Mouse (Mus musculus) neural tube, embryonic 11.5 days (tissue): ENCODE measurements around the gene Gm20604. TPM values are rescaled to one million over a fixed set of nuclear protein-coding genes. Genes with fewer than 3 reads are reported as not detected.

Experiments used
- ATAC-seq: fragments of 200-750 bp; cut with Nextera tagmentation; 2 replicates; pipeline ENCODE4 v1.8.0; 2017; ENCODE audit warnings: moderate number of reproducible peaks, mild to moderate bottlenecking, moderate TSS enrichment, moderate library complexity; ENCODE audit not compliant: insufficient read depth, low FRiP score, low TSS enrichment
- DNase-seq: peaks from one replicate; pipeline ENCODE4 v3.0.0-alpha.2; 2015; ENCODE audit warnings: low spot score
- H3K27ac ChIP-seq: fragments of 300-500 bp; sonication (generic); 2 replicates; pipeline ENCODE4 v1.5.1; 2014; ENCODE audit warnings: low read depth, mild to moderate bottlenecking, low read length
- H3K27me3 ChIP-seq: fragments of 300-500 bp; sonication (generic); 2 replicates; pipeline ENCODE4 v1.6.1; 2014; ENCODE audit warnings: mild to moderate bottlenecking, low read length, mixed read lengths; ENCODE audit not compliant: control insufficient read depth, insufficient read depth
- H3K36me3 ChIP-seq: fragments of 300-500 bp; sonication (generic); 2 replicates; pipeline ENCODE4 v1.6.1; 2014; ENCODE audit warnings: mild to moderate bottlenecking, low read length, moderate library complexity, mixed read lengths; ENCODE audit not compliant: control insufficient read depth, insufficient read depth
- H3K4me1 ChIP-seq: fragments of 300-500 bp; sonication (generic); 2 replicates; pipeline ENCODE4 v1.6.1; 2014; ENCODE audit warnings: low read length, mixed read lengths; ENCODE audit not compliant: control insufficient read depth, insufficient read depth
- H3K4me2 ChIP-seq: fragments of 300-500 bp; sonication (generic); 2 replicates; pipeline ENCODE4 v1.6.1; 2014; ENCODE audit warnings: low read depth, mild to moderate bottlenecking, moderate library complexity
- H3K4me3 ChIP-seq: fragments of 300-500 bp; sonication (generic); 2 replicates; pipeline ENCODE4 v1.5.1; 2014; ENCODE audit warnings: low read depth, low read length
- H3K9ac ChIP-seq: fragments of 300-500 bp; sonication (generic); 2 replicates; pipeline ENCODE4 v1.6.1; 2014; ENCODE audit warnings: mild to moderate bottlenecking, low read length
- H3K9me3 ChIP-seq: fragments of 300-500 bp; sonication (generic); 2 replicates; pipeline ENCODE4 v1.6.1; 2016; ENCODE audit warnings: low read length; ENCODE audit not compliant: control insufficient read depth
- WGBS: fragments of 180-500 bp; shearing (Covaris S2); extraction: QIAGEN DNeasy Blood & Tissue Kit; methylation state at CpG from one replicate; pipeline ENCODE4 v1.1.7; 2014; 5-methylcytosine and 5-hydroxymethylcytosine counted together
- polyA plus RNA-seq: library from polyadenylated mRNA; unstranded; fragments of >200 nt; fragmentation: Nextera tagmentation; extraction: Ambion mirVana; gene quantifications from 2 replicates; pipeline ENCODE4 v1.2.1, GENCODE M21; 2014

Gm20604 gene
- 32.8 and 33.4 TPM in 2 replicates for polyA plus RNA-seq

DNA sequence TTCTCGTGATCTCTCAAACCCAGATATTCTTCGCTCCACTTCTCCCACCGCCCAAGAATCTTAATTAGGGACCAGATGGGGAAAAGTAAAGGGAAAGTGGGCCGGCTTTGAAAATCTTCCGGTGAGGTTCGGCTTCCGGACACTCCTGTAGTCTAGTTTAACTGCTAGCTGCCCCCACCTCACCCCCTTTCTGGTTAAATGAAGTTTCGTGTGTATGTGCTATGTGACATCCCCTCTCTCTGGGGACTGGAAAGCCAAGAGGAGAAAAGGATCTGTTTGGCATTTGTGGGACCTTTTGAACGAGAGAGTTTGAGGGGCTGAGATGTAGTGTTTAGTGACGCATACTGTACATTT lies at the start of gene Gm20604:
TSS of gene Gm20604 (minus strand) at position 270 of the 354 bp plus-strand sequence.
- H3K9me3 ChIP-seq: no peaks in the 10 kb centered on the region
- 1% methylated on average over 10 of the region's 10 CpGs for WGBS
- peak within 1 kb of the TSS; percentile 76 for H3K9ac ChIP-seq
- peaks cover 3% of the 10 kb centered on the region for H3K4me1 ChIP-seq
- peak within 1 kb of the TSS; percentile 66 for H3K27ac ChIP-seq
- H3K27me3 ChIP-seq: no peaks in the 10 kb centered on the region
- H3K4me3 ChIP-seq: peak within 1 kb of the TSS; percentile 67
- H3K4me2 ChIP-seq: peak within 1 kb of the TSS; percentile 84
- no peak for DNase-seq
- no peaks in the 10 kb centered on the region for H3K36me3 ChIP-seq
- no peak for ATAC-seq

DNA sequence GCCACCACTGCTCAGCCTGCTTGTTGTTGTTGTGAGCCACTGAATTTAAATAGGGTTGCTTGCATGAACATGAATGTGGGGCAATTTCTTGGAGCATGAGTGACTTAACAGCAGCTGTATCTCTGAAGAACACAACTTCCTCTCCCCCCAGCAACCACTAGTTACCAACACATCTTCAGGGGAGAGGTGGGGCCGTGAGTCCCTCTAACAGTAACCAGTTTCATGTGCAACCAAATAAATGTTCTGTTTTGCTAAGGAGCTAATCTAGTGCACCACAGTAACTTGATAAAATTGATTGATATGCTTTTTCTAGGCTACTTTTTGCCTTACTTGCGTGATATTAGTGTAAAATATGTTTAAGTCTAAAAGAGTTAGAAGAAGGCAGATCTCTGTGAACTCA lies 41.1 kb upstream of the Gm20604 start:
- Histone ChIP-seq H3K9me3 (no peaks in the 10 kb centered on the region), H3K36me3 (no peaks in the 10 kb centered on the region), H3K27me3 (no peaks in the 10 kb centered on the region), H3K4me3 (no peak overlapping the region), H3K4me1 (no peaks in the 10 kb centered on the region), H3K27ac (no peak overlapping the region), H3K4me2 (no peak overlapping the region), H3K9ac (no peak overlapping the region)
- DNase-seq (no peak), ATAC-seq (no peak)
- WGBS: 93% methylated on average over 2 of the region's 2 CpGs

DNA sequence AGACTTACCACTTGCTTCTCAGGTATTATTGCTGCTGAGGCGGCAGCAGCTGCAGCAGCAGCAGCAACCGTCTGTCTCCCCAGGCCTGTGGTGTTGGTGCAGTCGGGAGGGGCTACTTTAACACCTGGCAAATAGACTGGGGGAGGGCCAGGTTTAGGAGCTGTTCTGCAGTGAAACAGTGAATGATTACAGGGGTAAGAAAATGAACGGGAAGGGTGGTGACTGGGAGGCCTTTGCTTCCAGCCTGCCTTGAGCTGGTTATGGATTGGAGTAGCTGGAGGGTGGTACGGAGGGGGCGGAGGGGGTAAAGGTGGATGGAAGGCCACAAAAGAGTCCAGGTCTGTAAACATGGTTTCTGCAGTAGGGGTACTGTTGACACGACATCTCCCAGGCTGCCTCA lies 29.5 kb upstream of the Gm20604 start:
- Histone ChIP-seq H3K9ac (no peak overlapping the region), H3K9me3 (no peaks in the 10 kb centered on the region), H3K4me3 (no peak overlapping the region), H3K27me3 (no peaks in the 10 kb centered on the region), H3K27ac (no peak overlapping the region), H3K4me2 (no peak overlapping the region), H3K36me3 (peaks cover 9% of the 10 kb centered on the region), H3K4me1 (no peaks in the 10 kb centered on the region)
- no peak for DNase-seq
- ATAC-seq: no peak
- WGBS: 84% methylated on average over 7 of the region's 7 CpGs

DNA sequence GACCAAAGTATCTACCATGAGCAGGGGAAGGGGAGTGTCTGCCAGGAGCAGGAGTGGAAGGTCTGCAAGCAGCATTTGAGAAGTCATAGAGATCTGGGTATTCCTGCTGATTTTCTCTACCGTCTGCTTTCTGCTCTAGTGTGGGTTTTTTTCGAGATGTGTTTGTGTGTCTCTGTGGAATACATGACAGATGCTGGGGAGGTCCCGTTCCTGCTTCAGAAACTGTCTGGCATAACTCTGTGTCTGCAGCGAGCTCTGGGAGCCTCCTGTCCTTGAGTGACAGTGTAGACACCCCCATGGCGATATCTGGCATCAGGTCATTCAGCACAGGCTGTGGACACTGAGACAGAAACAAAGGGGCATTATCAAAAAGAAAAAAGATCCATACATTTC lies 27.1 kb upstream of the Gm20604 start:
- DNase-seq (no peak), ATAC-seq (no peak)
- WGBS: 85% methylated on average over 5 of the region's 5 CpGs
- Histone ChIP-seq H3K4me2 (no peak overlapping the region), H3K4me1 (no peaks in the 10 kb centered on the region), H3K27ac (no peak overlapping the region), H3K9me3 (no peaks in the 10 kb centered on the region), H3K36me3 (peaks cover 7% of the 10 kb centered on the region), H3K27me3 (no peaks in the 10 kb centered on the region), H3K9ac (no peak overlapping the region), H3K4me3 (no peak overlapping the region)

DNA sequence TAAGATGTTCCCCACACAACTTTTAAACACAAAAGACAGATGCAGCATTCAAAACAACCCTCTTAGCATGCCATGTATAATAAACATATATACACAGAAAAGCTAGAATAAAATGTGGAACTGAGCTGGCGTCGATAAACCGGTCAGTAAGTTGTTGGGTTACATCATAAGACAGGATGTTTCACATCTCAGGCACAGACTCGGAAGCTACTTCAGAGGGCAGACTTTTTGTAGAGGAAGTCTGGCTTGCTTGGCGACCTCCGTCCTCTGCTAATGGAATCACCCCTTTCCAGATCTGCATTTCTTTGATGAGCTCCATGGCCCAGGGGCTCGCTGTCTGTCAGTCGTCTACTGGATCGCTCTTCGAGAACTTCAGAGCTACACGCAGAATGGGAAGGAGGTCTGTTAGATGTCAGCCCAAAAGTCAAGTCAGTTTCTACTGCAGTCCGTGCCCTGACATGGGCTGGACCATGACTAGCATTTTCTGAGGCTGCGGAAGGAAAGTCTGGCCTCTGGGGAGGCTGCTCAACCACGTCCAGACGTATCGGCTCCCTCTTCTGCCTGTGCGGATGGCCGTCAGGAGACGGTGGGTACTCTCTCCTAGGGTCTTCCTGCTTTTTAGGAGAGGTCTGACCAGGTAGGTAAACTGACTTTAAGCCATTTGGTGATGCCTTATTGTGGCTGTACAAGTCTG lies 26.6 kb upstream of the Gm20604 start:
- Histone ChIP-seq H3K27me3 (no peaks in the 10 kb centered on the region), H3K9me3 (no peaks in the 10 kb centered on the region), H3K4me1 (no peaks in the 10 kb centered on the region), H3K4me3 (no peak overlapping the region), H3K36me3 (peaks cover 4% of the 10 kb centered on the region), H3K27ac (no peak overlapping the region), H3K9ac (no peak overlapping the region), H3K4me2 (no peak overlapping the region)
- 90% methylated on average over 19 of the region's 19 CpGs for WGBS
- no peak for ATAC-seq
- DNase-seq: no peak

DNA sequence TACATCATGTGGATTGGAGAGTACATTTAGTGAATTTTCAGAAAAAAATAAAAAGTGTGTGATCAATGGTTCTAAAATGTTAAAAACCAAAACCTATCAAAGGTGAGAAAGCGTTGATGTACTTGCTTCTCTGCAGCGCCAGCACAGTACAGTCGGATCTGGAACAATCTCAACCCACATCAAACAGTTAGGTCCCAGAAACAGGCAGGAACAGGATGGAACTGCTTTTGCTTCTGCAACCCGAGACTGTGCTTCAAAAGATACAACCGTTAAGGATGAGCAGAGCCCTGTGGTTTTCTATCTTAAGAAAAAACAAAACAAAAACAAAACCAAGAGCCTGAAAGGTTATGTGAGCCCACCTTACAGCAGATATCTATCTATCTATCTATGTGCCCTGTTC lies 24.4 kb upstream of the Gm20604 start:
- no peak overlapping the region for H3K4me2 ChIP-seq
- no peaks in the 10 kb centered on the region for H3K9me3 ChIP-seq
- H3K27ac ChIP-seq: no peak overlapping the region
- DNase-seq (no peak), ATAC-seq (no peak)
- WGBS: 91% methylated on average over 5 of the region's 5 CpGs
- no peak overlapping the region for H3K9ac ChIP-seq
- H3K4me1 ChIP-seq: no peaks in the 10 kb centered on the region
- H3K36me3 ChIP-seq: peaks cover 4% of the 10 kb centered on the region
- no peaks in the 10 kb centered on the region for H3K27me3 ChIP-seq
- H3K4me3 ChIP-seq: no peak overlapping the region

DNA sequence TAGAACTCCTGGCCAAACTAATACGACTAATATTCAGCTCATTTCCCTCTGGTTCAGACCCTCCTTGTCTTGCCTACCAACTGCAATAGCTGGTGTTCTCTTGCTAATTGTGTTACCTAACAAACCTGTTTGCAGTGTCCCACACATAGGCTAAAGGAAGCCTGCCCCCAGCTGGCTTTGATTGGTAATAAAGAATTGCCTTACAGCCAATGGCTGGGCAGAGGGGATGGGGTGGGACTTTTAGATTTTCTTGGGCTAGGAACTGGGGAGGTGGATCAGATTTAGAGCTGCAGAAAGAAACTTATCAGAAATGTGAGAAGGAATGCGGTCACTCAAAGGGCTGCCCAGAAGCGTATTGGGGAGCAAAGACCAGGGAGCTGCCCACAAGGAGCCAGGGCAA lies 21.0 kb upstream of the Gm20604 start:
- no peak overlapping the region for H3K9ac ChIP-seq
- peaks cover 3% of the 10 kb centered on the region; the same call in 1 of the 2 replicates for H3K36me3 ChIP-seq
- DNase-seq: no peak

DNA sequence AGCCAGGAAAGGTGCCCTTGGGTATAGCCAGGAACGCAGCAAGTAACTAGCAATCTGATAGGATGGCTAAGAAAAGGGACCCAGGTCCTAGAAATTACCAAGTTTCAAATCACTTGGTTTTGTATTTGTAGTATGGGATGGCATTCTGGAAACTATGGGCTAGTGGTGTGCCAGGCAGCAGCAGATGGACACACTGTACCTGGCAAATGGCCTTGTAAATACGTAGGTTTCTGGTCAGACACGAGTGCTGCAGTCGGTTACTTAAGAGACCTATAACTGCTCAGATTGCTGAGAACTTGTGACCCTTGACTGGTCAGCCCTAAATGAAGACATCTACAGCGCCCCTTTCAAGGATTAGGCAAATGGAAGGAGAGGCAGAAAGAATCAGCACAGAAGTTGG lies 19.7 kb upstream of the Gm20604 start:
- no peaks in the 10 kb centered on the region for H3K9me3 ChIP-seq
- ATAC-seq: no peak
- peaks cover 3% of the 10 kb centered on the region; the same call in 1 of the 2 replicates for H3K36me3 ChIP-seq
- no peaks in the 10 kb centered on the region for H3K27me3 ChIP-seq
- H3K9ac ChIP-seq: no peak overlapping the region
- H3K4me1 ChIP-seq: no peaks in the 10 kb centered on the region
- H3K27ac ChIP-seq: no peak overlapping the region
- no peak overlapping the region for H3K4me3 ChIP-seq
- H3K4me2 ChIP-seq: no peak overlapping the region
- 83% methylated on average over 5 of the region's 5 CpGs for WGBS
- no peak for DNase-seq

More for the DNA sequence above, 21.0 kb upstream of the Gm20604 start:
- Histone ChIP-seq H3K4me2 (no peak overlapping the region), H3K9me3 (no peaks in the 10 kb centered on the region), H3K4me1 (no peaks in the 10 kb centered on the region), H3K27ac (no peak overlapping the region), H3K4me3 (no peak overlapping the region), H3K27me3 (no peaks in the 10 kb centered on the region)
- ATAC-seq: no peak
- WGBS: 45% methylated on average over 3 of the region's 3 CpGs

DNA sequence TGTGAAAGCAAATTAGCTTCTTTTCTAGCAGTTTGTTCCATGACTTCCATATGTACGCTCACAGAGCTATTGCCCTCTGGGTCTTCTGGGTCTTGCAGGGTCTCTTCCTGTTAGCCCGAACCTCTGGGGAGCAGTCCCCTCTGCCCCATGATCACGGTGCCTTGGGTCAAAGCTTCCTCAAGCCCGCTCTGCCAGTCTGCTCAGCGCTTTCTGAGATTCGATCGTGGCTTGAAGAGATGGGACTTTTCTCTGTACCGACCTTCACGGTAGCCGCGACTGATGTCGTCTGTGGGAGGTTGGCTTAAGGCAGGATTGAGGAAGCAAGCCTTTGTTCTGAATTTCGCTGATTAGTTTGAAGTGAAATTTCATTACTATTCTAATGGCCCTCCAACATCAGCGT lies 17.6 kb upstream of the Gm20604 start:
- WGBS: 95% methylated on average over 14 of the region's 14 CpGs
- peaks cover 13% of the 10 kb centered on the region for H3K36me3 ChIP-seq

More for the DNA sequence above, 17.6 kb upstream of the Gm20604 start:
- Histone ChIP-seq H3K27ac (no peak overlapping the region), H3K27me3 (no peaks in the 10 kb centered on the region), H3K4me1 (no peaks in the 10 kb centered on the region), H3K4me2 (no peak overlapping the region), H3K9me3 (no peaks in the 10 kb centered on the region), H3K9ac (no peak overlapping the region), H3K4me3 (no peak overlapping the region)
- no peak for DNase-seq
- no peak for ATAC-seq
